Mouse (Mus musculus): Measurements from ENCODE around the gene Orai2. TPM values are rescaled to one million over a fixed set of nuclear protein-coding genes. Genes with fewer than 3 reads are reported as not detected.

Orai2 gene
- polyA plus RNA-seq, 1 experiment from 2014 or later = 12.0 TPM

DNA sequence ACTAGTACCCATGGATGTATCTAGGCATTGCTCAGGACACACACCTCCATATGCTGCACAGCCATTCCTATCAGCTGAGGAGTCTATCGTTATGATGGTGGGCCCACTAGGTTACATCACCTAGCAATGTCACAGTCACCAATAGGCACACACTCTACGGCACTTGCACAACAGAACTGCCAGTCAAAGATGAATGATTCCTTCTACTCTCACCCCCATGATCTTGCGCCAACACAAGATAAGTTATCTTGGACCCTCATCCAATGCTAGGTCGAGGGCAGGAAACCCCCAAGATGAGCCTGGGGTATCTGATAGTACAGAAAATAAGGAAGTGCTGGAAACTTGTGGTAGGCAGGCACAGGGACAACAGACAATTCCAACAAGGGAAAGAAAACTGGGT lies 12.3 kb upstream of the Orai2 start:
- Histone ChIP-seq H3K9ac (ENCODE audit: low read depth, low read length) (no peak overlapping the region), H3K27me3 (replicated peaks; ENCODE audit: control insufficient read depth, insufficient read depth, low read length) (no peaks in the 10 kb centered on the region), H3K9me3 (ENCODE audit: control insufficient read depth, low read length) (no peaks in the 10 kb centered on the region), H3K4me3 (ENCODE audit: low read depth, low read length) (no peak overlapping the region), H3K4me1 (ENCODE audit: control insufficient read depth, insufficient read depth, low read length) (no peaks in the 10 kb centered on the region), H3K27ac (replicated peaks; ENCODE audit: low read depth, low read length) (no peak overlapping the region), H3K36me3 (ENCODE audit: control insufficient read depth, insufficient read depth, low read length) (peaks cover 78% of the 10 kb centered on the region), H3K4me2 (ENCODE audit: low read depth, low read length) (no peak overlapping the region)
- WGBS = 92% methylated on average over 4 of the region's 4 CpGs
- DNase-seq (ENCODE audit: low spot score) (no peak), ATAC-seq (ENCODE audit: low read depth) (no peak)

DNA sequence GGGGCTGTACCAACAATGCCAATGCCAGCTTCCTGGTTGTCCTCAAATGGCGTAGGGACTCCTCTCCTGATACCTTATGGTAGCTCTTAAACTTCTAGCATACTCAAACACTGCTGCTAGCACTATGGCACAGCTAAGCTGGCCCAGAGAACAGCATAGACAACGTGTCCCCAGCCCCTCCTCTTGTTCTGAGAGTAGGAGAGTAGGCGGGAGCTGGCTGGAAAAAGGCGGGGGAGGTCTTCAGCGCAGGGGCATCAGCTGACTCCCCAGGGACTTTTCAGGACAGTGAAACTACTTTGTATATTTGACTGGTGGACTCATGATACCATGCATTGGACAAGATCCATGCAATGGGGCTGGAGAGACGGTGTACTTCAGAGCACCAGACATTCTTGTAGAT lies 11.5 kb upstream of the Orai2 start:
- no peak overlapping the region for H3K4me2 ChIP-seq (ENCODE audit: low read depth, low read length)
- DNase-seq (ENCODE audit: low spot score) (no peak), ATAC-seq (ENCODE audit: low read depth) (no peak)
- no peak overlapping the region for H3K4me3 ChIP-seq (ENCODE audit: low read depth, low read length)
- peaks cover 80% of the 10 kb centered on the region for H3K36me3 ChIP-seq (ENCODE audit: control insufficient read depth, insufficient read depth, low read length)
- no peaks in the 10 kb centered on the region for H3K9me3 ChIP-seq (ENCODE audit: control insufficient read depth, low read length)
- no peaks in the 10 kb centered on the region for H3K27me3 ChIP-seq (replicated peaks; ENCODE audit: control insufficient read depth, insufficient read depth, low read length)
- 90% methylated on average over 6 of the region's 6 CpGs for WGBS
- no peaks in the 10 kb centered on the region for H3K4me1 ChIP-seq (ENCODE audit: control insufficient read depth, insufficient read depth, low read length)
- no peak overlapping the region for H3K27ac ChIP-seq (replicated peaks; ENCODE audit: low read depth, low read length)
- H3K9ac ChIP-seq (ENCODE audit: low read depth, low read length) = no peak overlapping the region

DNA sequence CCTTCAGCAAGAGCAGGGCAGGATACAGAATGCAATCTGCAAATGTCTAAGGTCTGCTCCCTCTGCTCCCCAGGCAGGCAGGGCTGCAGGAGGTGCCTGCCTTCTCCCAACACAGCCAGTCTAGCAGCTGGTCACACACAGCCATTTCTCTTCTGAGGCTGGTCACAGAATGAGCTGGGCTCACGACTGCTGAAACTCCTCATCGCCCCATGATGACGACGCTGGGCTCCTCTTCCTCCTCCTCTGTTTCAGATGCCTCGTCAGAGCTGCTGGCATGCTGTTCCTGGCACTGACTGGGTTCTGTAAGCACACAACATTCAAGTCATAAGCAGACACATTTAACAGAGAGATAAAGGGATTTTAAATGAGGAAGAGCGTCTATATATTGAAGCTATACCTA lies 10.7 kb upstream of the Orai2 start:
- Histone ChIP-seq H3K9ac (ENCODE audit: low read depth, low read length) (no peak overlapping the region), H3K9me3 (ENCODE audit: control insufficient read depth, low read length) (no peaks in the 10 kb centered on the region), H3K27ac (replicated peaks; ENCODE audit: low read depth, low read length) (no peak overlapping the region), H3K36me3 (ENCODE audit: control insufficient read depth, insufficient read depth, low read length) (peaks cover 77% of the 10 kb centered on the region), H3K4me3 (ENCODE audit: low read depth, low read length) (no peak overlapping the region), H3K27me3 (replicated peaks; ENCODE audit: control insufficient read depth, insufficient read depth, low read length) (no peaks in the 10 kb centered on the region), H3K4me1 (ENCODE audit: control insufficient read depth, insufficient read depth, low read length) (no peaks in the 10 kb centered on the region), H3K4me2 (ENCODE audit: low read depth, low read length) (no peak overlapping the region)
- ATAC-seq (ENCODE audit: low read depth) (no peak), DNase-seq (ENCODE audit: low spot score) (no peak)
- 90% methylated on average over 6 of the region's 6 CpGs for WGBS

DNA sequence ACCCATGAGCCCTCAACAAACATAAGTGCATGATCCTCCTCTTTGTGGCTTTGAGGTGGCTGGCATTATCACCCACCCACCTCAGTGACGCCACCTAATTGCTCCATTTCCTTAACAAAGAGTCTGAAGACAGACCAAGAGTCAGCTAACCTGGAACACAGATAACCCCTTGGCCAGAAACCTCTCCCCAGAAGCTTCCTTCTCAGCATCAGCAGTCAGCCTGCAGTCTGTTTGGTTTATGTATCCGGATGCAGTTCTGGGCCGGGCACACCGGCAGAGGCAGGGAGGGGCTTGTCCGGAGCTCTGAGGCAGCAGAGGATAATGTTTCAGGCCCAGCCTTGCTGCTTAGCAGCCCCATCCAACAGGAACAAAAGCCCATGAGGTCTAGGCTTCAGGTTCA lies 9.1 kb upstream of the Orai2 start:
- 64% methylated on average over 5 of the region's 5 CpGs for WGBS
- no peak overlapping the region for H3K27ac ChIP-seq (replicated peaks; ENCODE audit: low read depth, low read length)
- peak; percentile 51; the same call in 1 of the 2 replicates for ATAC-seq (ENCODE audit: low read depth)
- peaks cover 64% of the 10 kb centered on the region for H3K36me3 ChIP-seq (ENCODE audit: control insufficient read depth, insufficient read depth, low read length)
- no peaks in the 10 kb centered on the region for H3K4me1 ChIP-seq (ENCODE audit: control insufficient read depth, insufficient read depth, low read length)
- DNase-seq (ENCODE audit: low spot score) = no peak
- H3K27me3 ChIP-seq (replicated peaks; ENCODE audit: control insufficient read depth, insufficient read depth, low read length) = no peaks in the 10 kb centered on the region
- H3K4me2 ChIP-seq (ENCODE audit: low read depth, low read length) = no peak overlapping the region
- H3K9ac ChIP-seq (ENCODE audit: low read depth, low read length) = no peak overlapping the region
- H3K9me3 ChIP-seq (ENCODE audit: control insufficient read depth, low read length) = no peaks in the 10 kb centered on the region
- no peak overlapping the region for H3K4me3 ChIP-seq (ENCODE audit: low read depth, low read length)

DNA sequence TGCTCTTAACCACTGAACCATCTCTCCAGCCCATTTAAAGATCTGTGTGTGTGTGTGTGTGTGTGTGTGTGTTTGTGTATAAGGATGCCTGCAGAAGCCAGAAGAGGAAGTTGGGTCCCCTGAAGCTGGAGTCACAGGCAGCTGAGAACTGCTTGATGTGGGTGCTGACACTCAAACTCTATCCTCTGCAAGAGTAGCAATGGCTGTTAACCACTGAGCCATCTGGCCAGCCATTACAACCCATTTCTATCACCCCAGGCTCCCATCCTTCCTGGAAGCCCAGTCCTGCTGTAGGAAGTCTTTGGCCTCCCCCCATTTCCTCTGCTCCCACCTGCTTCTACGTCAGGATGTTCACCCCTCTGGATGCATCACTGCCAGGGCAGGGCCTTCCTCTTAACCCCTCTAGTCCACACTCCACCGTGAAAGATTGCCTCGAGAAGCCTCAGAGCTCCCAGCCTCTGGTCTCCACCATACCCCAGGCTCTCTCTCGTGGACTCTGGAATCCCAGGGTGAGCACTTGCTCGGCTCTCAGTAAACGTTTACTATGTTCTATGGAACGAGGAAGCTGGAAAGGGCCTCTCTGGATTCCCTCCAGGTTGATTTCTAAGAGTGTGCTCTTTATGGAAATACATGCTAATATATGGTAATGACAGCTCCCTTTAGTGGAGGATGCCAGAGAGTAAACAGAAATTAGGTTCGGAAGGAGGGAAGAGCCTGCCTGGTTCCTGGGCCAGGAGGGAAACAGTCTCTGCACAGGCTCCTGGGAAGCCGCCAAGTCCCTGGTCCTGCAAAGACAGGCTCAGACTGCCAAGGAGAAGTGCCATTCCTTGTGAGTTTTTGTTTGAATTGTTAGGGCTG lies 3.3 kb upstream of the Orai2 start:
- ATAC-seq (ENCODE audit: low read depth) (no peak), DNase-seq (ENCODE audit: low spot score) (peak; percentile 82)
- Histone ChIP-seq H3K4me2 (ENCODE audit: low read depth, low read length) (no peak overlapping the region), H3K9ac (ENCODE audit: low read depth, low read length) (no peak overlapping the region), H3K36me3 (ENCODE audit: control insufficient read depth, insufficient read depth, low read length) (peaks cover 19% of the 10 kb centered on the region; the same call in 1 of the 2 replicates), H3K4me3 (ENCODE audit: low read depth, low read length) (no peak overlapping the region), H3K27me3 (replicated peaks; ENCODE audit: control insufficient read depth, insufficient read depth, low read length) (no peaks in the 10 kb centered on the region), H3K4me1 (ENCODE audit: control insufficient read depth, insufficient read depth, low read length) (peaks cover 7% of the 10 kb centered on the region), H3K27ac (replicated peaks; ENCODE audit: low read depth, low read length) (peak overlapping the region; percentile 13; the same call in 1 of the 2 replicates), H3K9me3 (ENCODE audit: control insufficient read depth, low read length) (no peaks in the 10 kb centered on the region)
- 47% methylated on average over 9 of the region's 9 CpGs for WGBS

DNA sequence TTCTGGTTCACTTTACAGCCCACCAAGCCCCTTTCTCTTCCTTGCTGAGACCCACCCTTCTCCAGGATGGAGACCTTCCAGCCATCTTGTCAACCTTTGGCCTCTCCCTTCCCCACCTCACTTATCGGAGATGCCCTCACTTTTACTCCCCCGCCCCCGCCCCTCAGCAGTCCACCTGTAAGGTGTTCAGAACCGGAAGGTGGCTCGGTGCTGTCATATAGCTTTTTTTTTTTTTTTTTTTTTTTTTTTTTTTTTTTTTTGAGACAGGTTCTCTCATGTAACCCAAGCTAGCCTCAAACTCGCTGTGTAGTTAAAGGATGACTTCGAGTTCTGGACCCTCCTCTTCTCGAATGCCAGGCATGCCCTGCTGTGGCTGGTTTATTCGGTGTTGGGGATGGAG lies 2.4 kb upstream of the Orai2 start:
- 0 out of 2 replicates have a peak, but pooled peaks cover 4% of the 10 kb centered on the region for H3K9me3 ChIP-seq (ENCODE audit: control insufficient read depth, low read length)
- no peak overlapping the region for H3K27ac ChIP-seq (replicated peaks; ENCODE audit: low read depth, low read length)
- no peaks in the 10 kb centered on the region for H3K27me3 ChIP-seq (replicated peaks; ENCODE audit: control insufficient read depth, insufficient read depth, low read length)
- WGBS = 75% methylated on average over 9 of the region's 9 CpGs
- DNase-seq (ENCODE audit: low spot score) (no peak), ATAC-seq (ENCODE audit: low read depth) (no peak)
- H3K4me1 ChIP-seq (ENCODE audit: control insufficient read depth, insufficient read depth, low read length) = peaks cover 7% of the 10 kb centered on the region
- H3K4me3 ChIP-seq (ENCODE audit: low read depth, low read length) = no peak overlapping the region
- H3K9ac ChIP-seq (ENCODE audit: low read depth, low read length) = no peak overlapping the region
- no peak overlapping the region for H3K4me2 ChIP-seq (ENCODE audit: low read depth, low read length)
- H3K36me3 ChIP-seq (ENCODE audit: control insufficient read depth, insufficient read depth, low read length) = peaks cover 15% of the 10 kb centered on the region; the same call in 1 of the 2 replicates

DNA sequence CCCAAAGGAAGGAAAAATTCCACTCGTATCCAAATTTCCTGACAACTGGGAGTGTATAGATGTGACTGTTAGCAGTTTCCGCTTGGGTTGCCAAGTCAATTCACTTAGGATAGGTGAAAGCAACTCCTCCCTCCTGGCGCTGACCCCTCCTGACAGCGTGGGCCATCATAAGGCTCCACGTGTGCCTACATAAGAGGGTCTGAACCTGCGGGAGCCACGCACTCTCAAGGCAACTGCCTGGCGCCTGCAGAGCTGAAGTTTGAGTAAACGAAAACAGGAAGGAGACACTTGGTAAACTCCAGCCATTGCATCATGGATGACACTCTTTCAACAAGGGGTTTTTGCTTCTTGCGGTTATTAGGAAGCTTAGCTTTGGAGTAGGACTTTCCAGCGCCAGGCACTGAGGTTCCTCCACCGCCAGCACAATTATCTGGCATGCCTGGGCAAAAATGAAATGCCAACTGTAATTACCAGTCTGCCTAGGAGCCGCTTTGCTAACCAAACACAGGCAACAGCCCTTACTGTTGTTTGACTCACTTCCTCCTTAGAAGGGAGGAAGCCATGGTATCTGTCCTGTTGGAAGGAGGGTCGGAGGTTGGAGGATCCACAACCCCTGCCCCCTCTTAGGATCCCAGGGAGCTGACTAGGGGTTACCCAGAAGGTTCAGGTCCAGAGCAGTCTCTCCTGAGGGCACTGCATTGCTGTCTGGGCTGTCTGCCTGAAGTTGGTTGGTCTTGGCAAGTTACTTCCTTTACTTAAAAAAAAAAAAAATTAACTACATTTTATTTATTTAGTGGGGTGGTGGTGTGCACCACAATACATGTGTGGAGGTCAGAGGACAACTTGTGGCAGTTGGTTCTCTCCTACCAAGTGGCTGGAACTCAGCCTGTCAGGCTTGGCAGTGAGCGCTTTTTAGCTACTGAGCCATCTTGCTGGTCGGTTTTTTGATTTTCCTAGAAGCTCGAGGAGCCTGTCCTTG lies 1.1 kb upstream of the Orai2 start:
- DNase-seq (ENCODE audit: low spot score) = peak; percentile 64
- H3K9me3 ChIP-seq (ENCODE audit: control insufficient read depth, low read length) = 0 out of 2 replicates have a peak, but pooled peaks cover 6% of the 10 kb centered on the region
- 28% methylated on average over 17 of the region's 17 CpGs for WGBS

More for the DNA sequence above, 1.1 kb upstream of the Orai2 start:
- Histone ChIP-seq H3K4me2 (ENCODE audit: low read depth, low read length) (peak overlapping the region; percentile 98), H3K27ac (replicated peaks; ENCODE audit: low read depth, low read length) (peak overlapping the region; percentile 42), H3K4me1 (ENCODE audit: control insufficient read depth, insufficient read depth, low read length) (peaks cover 7% of the 10 kb centered on the region), H3K27me3 (replicated peaks; ENCODE audit: control insufficient read depth, insufficient read depth, low read length) (no peaks in the 10 kb centered on the region), H3K9ac (ENCODE audit: low read depth, low read length) (no peak overlapping the region; the same call in 1 of the 2 replicates), H3K4me3 (ENCODE audit: low read depth, low read length) (peak overlapping the region; percentile 59), H3K36me3 (ENCODE audit: control insufficient read depth, insufficient read depth, low read length) (peaks cover 6% of the 10 kb centered on the region; the same call in 1 of the 2 replicates)
- no peak for ATAC-seq (ENCODE audit: low read depth)
